Comparison of ENCODE assay signal across 32 mouse cellular contexts in the genomic region with DNA sequence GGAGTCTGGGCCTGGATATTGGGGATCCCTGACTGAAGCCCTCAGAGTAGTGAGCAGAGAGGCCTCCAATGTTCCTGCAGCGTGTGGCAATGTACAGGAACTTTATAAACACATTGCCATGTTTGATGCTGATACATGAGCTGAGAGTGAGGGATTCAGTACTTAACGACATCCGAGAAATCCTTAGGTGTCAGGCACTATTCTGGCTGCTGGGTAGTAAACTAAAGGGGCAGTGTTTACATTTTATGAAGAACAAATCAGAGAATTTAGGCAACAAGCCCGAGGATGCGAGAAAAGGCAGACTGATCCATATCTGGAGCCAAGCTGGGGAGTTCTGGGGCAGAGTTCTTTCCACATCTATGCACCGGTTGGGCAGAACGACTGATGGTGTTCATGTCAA. TPM values are rescaled to one million over a fixed set of nuclear protein-coding genes. Genes with fewer than 3 reads are reported as not detected.
DNase-seq lines count a peak whose midpoint lies in the region; ATAC-seq and TF ChIP-seq lines count a peak whose summit lies in the region.
"Had no signal": no experiment of that assay in that cellular context is flagged by ENCODE, and none has a peak within 500 bp of the region (broad histone marks: within the 10 kb centered on the region; RNA-seq: fewer than 3 reads in every experiment).

No protein-coding gene starts in this region.

- H3K4me3 ChIP-seq in heart, adult 2 months: no peak overlapping the region
- no peak overlapping the region for H3K4me3 ChIP-seq in lung, embryonic 15.5 days
- no peak overlapping the region for H3K4me3 ChIP-seq in lung, adult 2 months (replicated peaks; ENCODE audit: extremely low read depth, low read depth, low read length)
- no peak overlapping the region for H3K4me3 ChIP-seq in brown adipose tissue, adult 24 weeks (ENCODE audit: insufficient read depth, low read depth, low read length)
- H3K4me3 ChIP-seq: hindbrain, embryonic 13.5 days; limb, embryonic 10.5 days; limb, embryonic 15.5 days; midbrain, embryonic 13.5 days had no signal

- H3K9ac ChIP-seq in heart, adult 2 months (ENCODE audit: low read depth, low read length): no peak overlapping the region
- no peak overlapping the region for H3K9ac ChIP-seq in lung, embryonic 15.5 days
- H3K9ac ChIP-seq: hindbrain, embryonic 13.5 days; limb, embryonic 15.5 days; midbrain, embryonic 13.5 days had no signal

- H3K4me2 ChIP-seq in lung, embryonic 15.5 days: no peak overlapping the region
- H3K4me2 ChIP-seq: heart, embryonic 11.5 days; hindbrain, embryonic 13.5 days; limb, embryonic 15.5 days; midbrain, embryonic 13.5 days had no signal

- H3K27ac ChIP-seq in heart, adult 2 months: peak overlapping the region; percentile 73
- H3K27ac ChIP-seq in lung, embryonic 15.5 days: peak overlapping the region; percentile 22; the same call in 1 of the 2 replicates
- H3K27ac ChIP-seq in brown adipose tissue, adult 24 weeks (replicated peaks; ENCODE audit: low read depth, low read length): peak overlapping the region; percentile 73
- H3K27ac ChIP-seq: hindbrain, embryonic 13.5 days; limb, embryonic 10.5 days; limb, embryonic 15.5 days; macrophage; midbrain, embryonic 13.5 days had no signal

- H3K4me1 ChIP-seq in heart, adult 2 months (ENCODE audit: control insufficient read depth, insufficient read depth, low read length): peaks cover 17% of the 10 kb centered on the region
- H3K4me1 ChIP-seq in lung, embryonic 15.5 days: peaks cover 38% of the 10 kb centered on the region
- peaks cover 10% of the 10 kb centered on the region for H3K4me1 ChIP-seq in lung, adult 2 months (ENCODE audit: control insufficient read depth, insufficient read depth, low read length)
- H3K4me1 ChIP-seq in brown adipose tissue, adult 24 weeks (ENCODE audit: control insufficient read depth, insufficient read depth, insufficient read length, low read length): peaks cover 14% of the 10 kb centered on the region; the same call in 1 of the 2 replicates
- H3K4me1 ChIP-seq: limb, embryonic 10.5 days; limb, embryonic 15.5 days; midbrain, embryonic 13.5 days had no signal

- DNase-seq in heart, adult 2 months: no peak
- DNase-seq in heart, adult 9 months (ENCODE audit: low spot score in 2 of 2): no peak
- no peak for DNase-seq in lung, adult 2 months
- no peak for DNase-seq in frontal cortex, adult 2 months (ENCODE audit: extremely low spot score in 1 of 2, low spot score in 1 of 2)
- DNase-seq in c-Kit-positive CD71-positive TER-119-positive erythroid progenitor cells, embryonic 14.5 days (ENCODE audit: low spot score): no peak
- DNase-seq: adrenal gland, postnatal 14 days; cerebellum, adult 8-10 months; cerebellum, postnatal 25 days; kidney, adult 9 months; kidney, postnatal 10 days; layer of hippocampus, postnatal 36 days; thymus, adult 2 months; thymus, postnatal 36 days had no signal

- TF ChIP-seq EP300 in heart, adult 2 months (IDR thresholded peaks at IDR 0.05; ENCODE audit: insufficient read depth, low read depth, low read length): no peak

- H3K9me3 ChIP-seq in lung, embryonic 15.5 days: no peaks in the 10 kb centered on the region
- H3K9me3 ChIP-seq: hindbrain, embryonic 13.5 days; limb, embryonic 10.5 days; limb, embryonic 15.5 days; midbrain, embryonic 13.5 days had no signal

- no peak for TF ChIP-seq POLR2A in heart, adult 2 months (IDR thresholded peaks at IDR 0.05; ENCODE audit: insufficient read depth, low read depth, low read length)
- no peak for TF ChIP-seq POLR2A in lung, adult 2 months (IDR thresholded peaks at IDR 0.05; ENCODE audit: borderline replicate concordance, extremely low read depth, low read depth, low read length)

- WGBS in heart, adult 2 months: 73% methylated on average over 7 of the region's 7 CpGs
- whole genome bisulfite sequencing in lung, embryonic 15.5 days: 36% methylated on average over 7 of the region's 7 CpGs
- WGBS in lung, adult 2 months: 46% methylated on average over 7 of the region's 7 CpGs

- H3K36me3 ChIP-seq in heart, adult 2 months (ENCODE audit: control insufficient read depth, insufficient read depth, low read length): no peaks in the 10 kb centered on the region
- no peaks in the 10 kb centered on the region for H3K36me3 ChIP-seq in lung, embryonic 15.5 days
- H3K36me3 ChIP-seq: hindbrain, embryonic 13.5 days; limb, embryonic 10.5 days; limb, embryonic 15.5 days; midbrain, embryonic 13.5 days had no signal

- intact Hi-C loops in heart, adult 2 months (cut with DNase I): loop anchor here (10.0 kb wide), 1 partner anchor 61 kb away; no protein-coding TSS in a partner anchor

- peak; percentile 50; the same call in 1 of the 2 replicates for ATAC-seq in lung, embryonic 15.5 days (ENCODE audit: borderline replicate concordance, extremely low read depth, low FRiP score, low TSS enrichment)
- ATAC-seq: forebrain, embryonic 14.5 days; intestine, postnatal 0 days; midbrain, embryonic 13.5 days had no signal

- H3K79me2 ChIP-seq in heart, adult 2 months (replicated peaks; ENCODE audit: control insufficient read depth, insufficient read depth, low read length): no peaks in the 10 kb centered on the region

- H3K27me3 ChIP-seq in heart, adult 2 months (ENCODE audit: control insufficient read depth, insufficient read depth, low read length): no peaks in the 10 kb centered on the region
- no peaks in the 10 kb centered on the region for H3K27me3 ChIP-seq in lung, embryonic 15.5 days
- H3K27me3 ChIP-seq: limb, embryonic 15.5 days; midbrain, embryonic 13.5 days had no signal

- TF ChIP-seq CTCF in heart, adult 2 months (IDR thresholded peaks at IDR 0.05): no peak
- no peak for TF ChIP-seq CTCF in lung, adult 2 months (IDR thresholded peaks at IDR 0.05; ENCODE audit: insufficient read depth, low read length)

RNA-seq across cellular contexts. Expression of a gene that starts 19.3 kb away (rescaled TPM):
- total RNA-seq in heart, adult 2 months (2021): 100 to 1,000 TPM; 377 to 449 TPM
- polyA plus RNA-seq in heart, adult 2 months (2012; rRNA removed): 433 and 638 TPM in 2 replicates
- 48.8 and 57.9 TPM in 2 replicates for polyA plus RNA-seq in lung, embryonic 15.5 days (2015; fragmentation: Nextera tagmentation; extraction: Ambion mirVana)
- polyA plus RNA-seq in lung, adult 2 months (2012; rRNA removed): 1,047 and 1,116 TPM in 2 replicates
- polyA plus RNA-seq in brown adipose tissue, adult 24 weeks (2012; ENCODE audit: insufficient read depth, insufficient read length, missing spikeins): 63.6 and 153 TPM in 2 replicates
- polyA plus RNA-seq in frontal cortex, adult 2 months (2012; rRNA removed): 15.1 and 19.6 TPM in 2 replicates
- total RNA-seq: monocyte, adult 5-6 weeks had no signal
- polyA plus RNA-seq: macrophage had no signal

RNA-seq across cellular contexts. Expression of a gene that starts 20.5 kb away (rescaled TPM):
- total RNA-seq in heart, adult 2 months (2021): not detected
- not detected in 2 replicates for polyA plus RNA-seq in heart, adult 2 months (2012; rRNA removed)
- 0.09 and 0.10 TPM in 2 replicates for polyA plus RNA-seq in lung, embryonic 15.5 days (2015; fragmentation: Nextera tagmentation; extraction: Ambion mirVana)
- not detected in 2 replicates for polyA plus RNA-seq in lung, adult 2 months (2012; rRNA removed)
- polyA plus RNA-seq in brown adipose tissue, adult 24 weeks (2012; ENCODE audit: insufficient read depth, insufficient read length, missing spikeins): not detected in 2 replicates
- 0.04 and 0.08 TPM in 2 replicates for polyA plus RNA-seq in frontal cortex, adult 2 months (2012; rRNA removed)
- total RNA-seq: adrenal gland, postnatal 14 days; gastrocnemius, postnatal 10 days; heart, postnatal 4 days; layer of hippocampus, postnatal 36 days; megakaryocyte-erythroid progenitor cell, adult 5-6 weeks; MEL; monocyte, adult 5-6 weeks had no signal
- polyA plus RNA-seq: brain, embryonic 14.5 days; embryonic facial prominence, embryonic 11.5 days; forebrain, embryonic 14.5 days; heart, embryonic 11.5 days; heart, postnatal 0 days; hindbrain, embryonic 13.5 days; intestine, postnatal 0 days; limb, embryonic 10.5 days; limb, embryonic 15.5 days; macrophage; midbrain, embryonic 13.5 days; neural tube, embryonic 14.5 days had no signal

Comparison
In these comparisons a context has a peak if more than half of its experiments do, and no peak if none do; other contexts are left out.
1. H3K27ac ChIP-seq: peak in every context shown above with its lines; median percentile 73 in heart, adult 2 months; 73 in brown adipose tissue, adult 24 weeks; 22 in lung, embryonic 15.5 days.